Mouse (Mus musculus): ENCODE data around the gene Dusp6. TPM values are rescaled to one million over a fixed set of nuclear protein-coding genes. Genes with fewer than 3 reads are reported as not detected.
A peak's percentile ranks its signal among the peaks of the same experiment; 100 is the strongest.
"Not testable (repeated sequence)": the region's sequence is repeated elsewhere in the genome, so short reads cannot be mapped to it uniquely, and the experiment has no call there.

The Dusp6 gene
- 100 to 1,000 TPM; 102 to 235 TPM for total RNA-seq (2021)
- long read RNA-seq, experiment 1, transcript Dusp6-201 (3 exons, 2,796 nt), result major isoform, 96 of 99 reads
- long read RNA-seq, experiment 1, partial matches to known transcripts, result 0 of 99 reads
- long read RNA-seq, experiment 1, other reads (novel, unspliced or antisense), result 1 of 99 reads
- long read RNA-seq, experiment 2, transcript Dusp6-202 (2 exons, 758 nt), result minor isoform, 9 of 217 reads
- long read RNA-seq, experiment 2, transcript Dusp6-201 (3 exons, 2,796 nt), result major isoform, 183 of 217 reads
- long read RNA-seq, experiment 2, partial matches to known transcripts, result 1 of 217 reads
- long read RNA-seq, experiment 2, other reads (novel, unspliced or antisense), result 23 of 217 reads

DNA sequence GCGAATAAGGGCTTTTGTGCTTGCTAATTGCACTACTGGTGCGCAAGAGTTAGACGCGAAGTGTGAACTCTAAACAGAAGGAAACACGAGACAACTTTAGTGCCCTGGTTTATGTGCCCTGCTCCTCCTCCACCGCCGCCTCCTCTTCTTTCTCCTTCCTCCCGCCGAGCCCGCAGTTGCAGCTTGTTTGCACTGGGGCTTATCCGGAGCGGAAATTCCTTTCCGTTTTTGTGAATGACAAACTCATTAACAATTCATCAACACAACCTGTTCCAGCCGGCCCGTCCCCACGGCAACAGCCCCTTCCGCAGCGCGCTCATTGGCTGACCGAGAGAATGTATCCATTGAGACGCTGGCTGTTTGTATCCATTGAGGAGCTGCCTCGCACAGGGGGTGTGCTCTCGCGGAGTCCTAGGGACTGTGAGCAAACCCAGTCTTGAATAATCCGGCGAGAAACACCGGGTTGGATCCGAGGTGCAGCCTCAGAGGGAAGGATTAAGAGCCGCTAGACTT lies at the start of gene Dusp6:
Gene Dusp6 (plus strand): TSS at position 365 of the 513 bp plus-strand sequence.
- DNase-seq (ENCODE audit: low spot score in 2 of 2), result peak; percentile 95 to 98

DNA sequence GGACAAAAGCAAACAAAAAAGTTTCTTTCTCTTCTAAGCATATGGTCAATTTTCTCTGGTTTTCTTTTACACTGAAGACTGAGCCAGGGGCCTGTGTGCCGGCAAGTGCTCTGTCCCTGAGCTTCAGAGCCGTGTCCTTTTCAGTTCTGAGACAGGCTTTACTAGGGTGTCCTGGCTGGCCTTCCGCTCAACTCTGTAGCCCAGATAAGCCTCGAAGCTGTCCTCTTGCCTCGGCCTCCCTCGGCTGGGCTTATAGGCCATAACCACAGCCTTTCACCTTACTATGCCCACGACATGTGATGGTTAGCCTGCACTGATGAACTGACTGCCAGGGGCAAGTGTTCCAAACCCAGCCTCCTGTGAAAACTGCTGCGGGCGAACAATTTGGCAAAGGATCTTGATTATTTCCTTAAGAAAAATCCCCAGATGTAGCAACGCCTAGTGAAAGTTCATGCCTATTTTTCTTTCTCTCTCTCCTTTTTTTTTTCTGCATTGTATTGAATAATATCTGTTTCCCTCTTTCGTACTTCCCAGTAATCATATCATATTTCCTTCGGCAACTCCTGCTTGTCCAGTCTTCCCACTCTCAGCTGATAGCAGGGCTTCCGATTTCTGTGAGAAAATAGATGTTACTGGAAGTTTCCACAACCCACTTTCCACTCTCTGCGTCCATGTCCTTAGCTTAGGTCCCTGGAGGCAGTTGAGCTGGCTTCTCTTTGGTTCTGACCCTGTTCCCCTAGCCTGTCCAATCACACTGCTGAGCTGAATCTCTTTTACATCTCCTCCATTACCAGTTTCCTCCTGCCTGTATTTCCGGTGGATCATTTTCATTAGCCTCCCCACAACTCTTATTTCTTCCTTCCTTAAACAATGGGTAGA lies 48.4 kb upstream of the Dusp6 start:
- no peak for DNase-seq (ENCODE audit: low spot score in 2 of 2)

DNA sequence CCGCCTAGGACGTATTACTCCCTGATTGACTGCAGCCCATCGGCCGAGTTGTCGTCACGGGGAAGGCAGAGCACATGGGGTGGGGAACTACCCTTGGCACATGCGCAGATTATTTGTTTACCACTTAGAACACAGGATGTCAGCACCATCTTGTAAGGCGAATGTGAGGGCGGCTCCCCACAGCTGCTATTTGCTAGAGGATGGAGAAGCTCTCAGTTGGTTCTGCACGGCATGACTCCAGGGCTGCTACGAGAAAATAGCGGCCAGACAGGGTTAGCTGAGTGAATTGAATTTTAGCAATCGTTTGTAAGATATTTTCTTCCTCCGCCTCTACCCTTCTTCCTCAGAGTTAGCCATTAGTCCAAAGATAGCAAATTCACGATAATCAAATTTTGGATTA lies 46.5 kb upstream of the Dusp6 start:
- not testable (repeated sequence) for DNase-seq (ENCODE audit: low spot score in 2 of 2)

DNA sequence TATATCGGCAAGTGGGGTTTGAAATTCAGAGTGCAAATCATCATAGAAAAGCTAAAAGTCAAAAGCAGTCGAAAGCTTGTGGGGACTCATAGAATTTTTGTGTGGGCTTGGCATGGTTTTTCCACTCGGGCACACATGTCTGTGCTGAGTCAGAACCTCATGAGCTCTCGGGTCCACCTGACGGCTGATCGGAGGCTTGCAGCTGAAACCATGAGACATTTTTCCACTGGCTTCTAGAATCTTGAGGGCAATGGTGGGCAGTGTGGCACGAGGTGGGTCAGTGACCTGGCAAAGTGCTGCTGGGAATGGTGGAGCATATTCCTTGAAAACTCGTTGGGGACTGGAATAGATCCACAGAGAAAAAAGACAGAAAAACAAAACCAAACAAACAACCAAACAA lies 41.5 kb upstream of the Dusp6 start:
- DNase-seq (ENCODE audit: low spot score in 2 of 2), result no peak

DNA sequence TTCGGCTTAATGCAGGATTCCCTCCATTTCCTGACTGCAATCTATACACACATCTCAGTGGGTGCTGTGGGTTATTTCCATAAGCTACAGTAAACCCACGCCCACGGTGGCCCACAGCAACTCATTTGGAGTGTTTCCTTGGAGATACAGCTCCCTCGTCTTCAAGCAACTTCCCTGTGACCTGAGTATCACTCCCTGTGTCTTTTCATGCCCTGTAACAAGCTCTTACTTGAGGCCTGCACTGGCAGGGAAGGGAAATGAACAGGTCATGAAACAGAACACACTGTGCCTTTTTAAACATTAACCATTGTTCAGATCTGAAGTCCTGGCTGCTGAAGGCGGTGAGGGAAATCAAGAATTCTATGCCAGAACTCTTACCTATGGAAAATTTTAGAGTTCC lies 40.3 kb upstream of the Dusp6 start:
- DNase-seq (ENCODE audit: low spot score in 2 of 2), result no peak

DNA sequence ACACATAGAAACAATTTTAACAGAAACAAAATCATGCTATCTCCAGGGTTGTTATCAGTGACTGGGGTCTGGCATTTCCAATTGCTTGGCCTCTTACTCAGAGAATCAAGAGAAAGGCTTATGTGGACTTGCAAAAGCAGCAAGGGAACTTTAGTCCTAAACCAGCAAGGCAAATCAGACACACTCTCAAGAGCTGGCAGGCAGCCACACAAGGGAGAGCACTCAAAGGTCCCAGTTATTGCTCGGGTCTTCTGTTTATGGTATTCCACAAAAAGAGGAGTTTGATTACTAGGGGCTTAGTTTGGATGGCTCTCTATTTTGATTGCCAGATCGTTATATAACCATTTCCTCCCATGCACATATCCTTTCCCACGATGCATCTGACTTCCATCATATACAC lies 38.8 kb upstream of the Dusp6 start:
- DNase-seq (ENCODE audit: low spot score in 2 of 2), result no peak

DNA sequence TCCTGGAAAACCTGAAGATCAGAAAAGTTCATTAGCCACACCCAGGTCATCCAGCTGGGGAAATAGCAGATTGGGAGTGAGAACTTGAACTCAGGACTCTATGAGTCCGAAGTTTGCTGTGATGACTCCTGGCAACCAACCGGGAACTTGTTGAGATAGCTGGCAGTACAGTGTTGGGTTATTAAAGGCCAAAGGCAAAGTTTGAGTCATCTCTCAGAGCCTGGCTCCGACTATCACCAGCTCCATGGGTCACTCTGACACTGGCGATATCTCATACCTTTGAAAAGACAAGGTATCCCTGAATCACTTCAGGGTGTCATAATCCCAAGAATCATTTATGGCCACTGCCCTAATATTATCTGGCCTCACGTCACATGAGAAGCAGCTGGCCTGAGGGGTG lies 36.2 kb upstream of the Dusp6 start:
- no peak for DNase-seq (ENCODE audit: low spot score in 2 of 2)

DNA sequence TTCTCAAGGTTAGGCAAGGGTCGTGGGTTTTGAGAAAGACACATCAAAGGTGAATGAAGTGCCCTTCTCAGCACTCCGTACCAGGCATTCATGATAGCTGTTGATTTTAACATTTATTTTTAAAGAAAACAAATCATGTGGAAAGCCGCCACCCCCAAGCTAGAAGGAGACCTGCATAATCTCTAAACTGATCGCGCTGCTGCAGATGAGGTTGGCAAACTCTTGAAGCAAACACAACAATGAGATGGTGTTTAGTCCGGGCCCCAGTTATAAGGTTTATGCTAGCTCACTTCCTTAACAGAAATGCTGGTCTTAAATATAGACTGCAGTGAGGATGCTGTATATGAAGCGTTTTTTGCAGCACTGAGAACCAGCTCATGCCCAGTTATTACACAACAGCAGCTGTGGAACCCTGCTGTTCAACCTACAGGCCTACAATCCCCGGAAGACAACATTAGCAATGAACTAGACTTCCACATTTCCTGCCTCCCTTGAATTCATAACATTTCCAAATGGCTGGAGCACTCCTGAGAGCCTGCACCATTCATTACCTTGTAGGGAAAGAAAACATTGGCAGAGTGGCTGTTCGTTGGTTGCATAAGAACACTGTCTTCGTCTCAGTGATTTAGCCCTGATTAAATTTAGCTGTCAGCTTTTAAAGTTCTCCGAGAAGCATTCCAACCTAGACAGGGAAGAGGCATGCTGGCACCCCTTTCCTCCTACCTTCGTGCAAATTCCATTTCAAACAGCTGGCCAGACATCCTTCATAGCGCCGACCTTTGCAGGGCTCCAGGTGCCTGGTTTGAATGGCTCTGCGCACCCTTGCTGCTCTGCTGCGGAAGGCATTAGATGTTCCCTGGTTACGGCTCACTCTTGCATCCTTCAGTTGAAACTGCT lies 34.8 kb upstream of the Dusp6 start:
- no peak for DNase-seq (ENCODE audit: low spot score in 2 of 2)

DNA sequence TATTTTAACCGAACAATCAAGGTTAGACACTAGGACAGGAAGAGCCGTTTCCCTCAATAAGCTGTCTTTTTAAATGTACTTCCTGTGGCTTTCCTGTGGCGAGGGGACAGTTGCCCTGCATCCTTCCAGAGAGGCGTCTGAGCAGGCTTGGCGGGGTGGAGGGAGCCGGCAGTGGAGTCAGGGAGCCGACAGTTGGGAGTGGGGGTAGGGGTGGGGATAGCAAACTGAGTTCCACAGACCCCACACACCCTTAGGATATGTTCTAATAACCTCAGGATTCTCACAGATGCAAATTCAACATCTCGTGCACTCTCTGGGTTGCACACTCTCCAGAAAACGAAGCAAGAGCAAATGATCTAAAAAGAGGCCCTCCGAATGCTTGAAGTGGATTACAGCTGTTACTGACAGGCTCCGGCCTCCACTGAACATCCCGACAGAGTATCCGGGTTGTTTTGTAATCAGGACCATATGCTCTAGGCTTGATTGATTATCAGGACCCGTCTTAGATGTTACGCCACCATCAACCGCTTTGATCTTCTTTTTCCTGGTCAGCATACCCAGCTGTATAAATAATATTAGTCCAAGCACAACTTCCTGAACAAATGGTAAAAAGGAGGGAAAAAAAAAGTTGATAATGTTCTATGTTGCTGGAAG lies 33.9 kb upstream of the Dusp6 start:
- no peak for DNase-seq (ENCODE audit: low spot score in 2 of 2)

DNA sequence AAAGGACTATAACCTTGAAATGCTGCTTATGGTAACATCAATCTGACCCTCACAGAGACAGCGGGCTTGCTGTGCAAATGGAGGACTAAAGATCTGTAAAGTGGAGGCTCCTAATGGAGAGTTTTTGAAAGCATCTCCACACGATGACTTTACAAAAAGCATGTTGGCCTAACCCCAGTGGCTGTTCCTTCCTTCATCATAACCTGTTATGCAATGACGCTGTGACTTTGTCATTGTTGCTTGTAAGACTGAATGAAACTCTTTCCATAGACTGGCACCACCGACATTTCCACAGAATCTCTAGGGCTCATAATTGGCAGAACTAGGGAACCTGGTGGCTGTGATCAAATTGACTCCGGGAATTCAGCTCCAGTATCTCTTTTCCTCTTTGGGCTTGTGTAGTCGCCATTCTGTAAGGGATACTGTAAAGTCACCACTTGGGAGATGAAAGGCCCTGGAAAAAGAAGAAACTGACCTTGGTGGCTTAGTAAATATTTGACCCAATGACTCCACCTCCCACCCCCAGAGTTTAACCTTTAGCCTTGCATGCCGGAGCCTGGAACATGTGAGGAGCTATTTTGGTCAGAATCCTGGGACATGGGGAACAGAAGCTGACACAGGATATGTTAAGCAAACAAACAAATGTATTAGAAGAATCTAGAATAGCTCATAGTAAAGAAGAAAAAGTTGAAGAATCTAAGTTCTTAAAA lies 30.4 kb upstream of the Dusp6 start:
- DNase-seq (ENCODE audit: low spot score in 2 of 2), result no peak

DNA sequence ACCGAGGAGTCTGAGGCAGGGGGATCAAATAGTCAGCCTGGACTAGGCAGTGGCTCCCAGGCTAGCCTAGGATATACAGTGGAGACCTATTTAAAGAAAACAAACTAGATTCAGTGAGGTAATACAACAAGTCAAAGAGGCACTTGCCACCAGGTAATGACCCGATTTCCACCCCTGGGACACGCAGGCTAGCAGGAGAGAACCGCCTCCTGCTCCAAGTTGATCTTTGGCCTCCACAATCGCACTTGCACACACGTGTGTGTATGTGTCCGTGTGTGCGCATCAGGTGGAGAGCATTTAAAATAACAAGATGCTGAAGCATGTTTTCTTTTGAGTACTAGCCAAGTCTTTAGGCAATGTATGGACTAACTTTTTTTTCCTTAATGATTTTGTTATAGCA lies 28.7 kb upstream of the Dusp6 start:
- DNase-seq (ENCODE audit: low spot score in 2 of 2), result no peak

DNA sequence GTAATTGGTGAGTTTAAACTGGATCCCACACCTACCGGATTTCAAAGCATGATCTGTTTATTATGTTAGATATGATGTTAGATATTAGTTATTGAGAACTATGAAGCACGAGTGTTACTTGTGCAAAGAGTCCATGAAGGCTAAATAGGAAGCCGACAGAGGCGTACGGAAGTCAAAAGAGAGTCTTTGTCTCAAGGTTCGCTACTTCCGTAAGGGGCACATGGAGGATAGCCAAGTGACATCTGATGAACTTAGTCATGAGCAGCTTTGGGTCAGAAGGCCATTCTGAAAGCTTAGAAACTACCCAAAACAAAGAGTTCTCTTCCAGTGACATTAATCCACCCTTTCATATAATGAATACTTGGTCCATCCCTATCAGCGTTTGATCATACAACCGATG lies 27.9 kb upstream of the Dusp6 start:
- DNase-seq (ENCODE audit: low spot score in 2 of 2), result no peak

DNA sequence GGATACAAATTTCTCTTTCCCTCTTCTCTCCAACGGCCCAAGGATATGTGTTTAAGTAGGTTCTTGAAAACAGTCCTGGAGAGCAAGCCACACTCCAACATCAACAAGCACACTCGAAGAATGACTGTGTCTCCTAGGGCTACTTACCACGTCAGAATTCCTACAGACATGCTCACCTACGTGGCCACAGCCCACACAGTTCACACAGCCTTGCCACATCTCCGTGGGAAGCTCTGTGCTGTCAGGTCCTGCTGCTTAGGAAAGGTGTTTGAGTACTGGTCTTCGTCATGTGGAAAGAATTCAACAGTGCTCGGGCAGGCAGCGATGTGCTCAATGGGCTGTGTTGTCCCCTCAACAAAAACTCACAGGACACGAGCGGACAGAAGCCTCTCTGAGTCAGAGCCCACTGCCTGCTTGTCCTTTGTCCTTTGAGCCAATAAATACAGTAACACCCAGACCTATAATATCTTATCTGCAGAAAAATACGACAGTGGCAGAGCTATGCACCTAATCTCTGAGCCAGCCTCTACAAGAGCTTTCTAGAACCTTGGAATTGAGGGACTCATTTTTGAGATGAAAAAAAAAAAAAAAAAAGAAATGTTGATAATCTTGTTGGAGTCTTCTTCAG lies 25.7 kb upstream of the Dusp6 start:
- no peak for DNase-seq (ENCODE audit: low spot score in 2 of 2)

DNA sequence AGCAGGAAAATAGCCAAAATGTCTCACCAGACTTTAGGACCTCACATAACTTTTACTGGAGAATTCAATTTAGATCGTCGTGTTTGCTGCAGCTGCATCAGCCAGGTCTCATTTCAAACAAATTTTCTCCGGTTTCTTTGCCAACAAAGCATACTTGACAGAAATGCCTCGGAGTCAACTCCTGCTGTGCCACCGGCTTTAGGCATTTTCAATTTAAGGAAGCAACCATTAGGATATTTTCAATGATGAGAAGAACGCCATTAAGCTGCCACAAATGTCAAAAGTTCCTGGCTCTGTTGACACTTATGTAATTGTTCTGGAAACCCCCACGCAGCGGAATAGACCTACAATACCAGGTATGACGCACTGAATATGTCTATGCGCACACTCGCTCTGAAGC lies 24.5 kb upstream of the Dusp6 start:
- no peak for DNase-seq (ENCODE audit: low spot score in 2 of 2)

DNA sequence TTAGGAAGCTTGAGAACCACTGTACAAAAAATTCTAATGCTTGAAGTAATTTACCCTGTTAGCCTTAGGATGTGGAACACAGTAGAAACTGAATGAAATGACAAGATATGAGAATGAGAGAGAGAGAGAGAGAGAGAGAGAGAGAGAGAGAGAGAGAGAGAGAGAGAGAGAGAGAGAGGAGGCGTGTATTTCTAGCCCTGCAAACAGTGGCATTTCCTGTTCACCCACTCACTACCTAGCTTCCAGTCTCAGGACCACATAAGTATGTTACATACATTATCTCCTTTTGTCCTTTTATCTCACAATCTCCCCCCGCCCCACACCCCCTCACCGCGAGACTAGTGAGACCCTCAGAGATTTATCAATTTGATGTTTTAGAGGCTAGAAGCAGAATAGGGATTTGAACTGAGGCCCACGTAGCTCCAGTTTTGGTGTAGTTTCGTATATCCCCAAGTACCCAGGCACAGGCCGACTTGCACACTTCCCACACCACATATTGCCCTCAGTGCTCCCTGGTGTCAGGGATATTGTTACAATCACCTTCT lies 21.7 kb upstream of the Dusp6 start:
- DNase-seq (ENCODE audit: low spot score in 2 of 2), result no peak

DNA sequence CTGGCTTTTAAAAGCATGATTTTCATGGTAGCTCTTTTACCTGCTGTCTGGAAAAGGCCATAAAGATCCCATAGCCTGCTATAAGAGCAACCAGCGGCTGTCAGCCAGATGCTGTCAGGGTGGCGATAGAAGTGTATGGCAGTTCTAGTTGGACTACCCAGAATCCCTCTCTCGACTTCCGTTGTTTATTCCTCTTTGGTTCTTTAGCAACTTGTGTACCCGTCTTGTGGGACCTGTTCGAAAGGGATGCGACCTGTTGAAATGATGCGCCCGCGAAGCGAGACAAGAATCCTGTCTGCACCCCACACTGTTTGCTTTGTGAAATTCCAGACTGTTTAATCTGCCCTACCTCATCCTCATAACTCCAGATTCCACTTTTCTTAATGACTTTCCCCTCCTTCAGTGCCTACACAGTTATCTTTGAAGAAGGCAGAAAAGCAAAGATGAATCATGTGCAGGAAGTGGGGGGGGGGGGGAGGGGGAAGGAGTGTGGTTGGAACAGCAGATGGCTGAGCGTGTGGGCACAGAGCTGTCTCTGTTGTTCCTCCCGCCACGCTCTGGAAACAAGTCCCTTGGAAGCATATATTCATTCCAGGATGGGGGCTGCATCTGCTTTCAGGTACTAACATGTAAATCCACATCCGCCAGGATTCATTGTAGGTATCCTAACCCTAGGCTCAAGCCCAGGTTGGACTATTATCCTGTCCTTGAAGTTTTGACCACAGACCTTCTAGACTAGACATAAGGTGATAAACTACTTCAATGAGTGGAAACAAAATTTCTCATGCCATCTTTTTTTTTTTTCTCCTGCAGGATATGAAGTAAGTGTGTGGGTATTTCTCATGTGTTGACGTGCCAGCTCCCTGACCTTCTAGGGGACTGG lies 21.0 kb upstream of the Dusp6 start:
- no peak for DNase-seq (ENCODE audit: low spot score in 2 of 2)

DNA sequence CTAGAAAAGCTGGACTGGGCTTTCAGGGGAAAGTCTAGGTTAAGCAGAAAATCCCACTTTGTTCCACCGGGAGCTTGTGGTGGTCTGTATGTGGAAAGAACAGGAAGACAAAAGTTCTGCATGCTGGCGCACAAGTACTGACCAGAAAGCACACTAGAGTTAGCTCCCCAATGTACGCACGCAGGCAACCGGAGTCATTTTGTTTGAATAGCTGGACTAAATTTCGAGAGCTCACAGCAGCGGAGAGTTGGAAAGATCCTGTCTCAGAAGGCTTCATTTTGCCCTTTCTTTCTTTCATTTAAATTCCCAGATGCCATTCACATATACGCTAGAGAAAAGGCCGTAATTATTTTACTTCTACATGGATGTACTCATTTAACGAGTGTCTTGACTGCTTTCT lies 20.3 kb upstream of the Dusp6 start:
- DNase-seq (ENCODE audit: low spot score in 2 of 2), result no peak

DNA sequence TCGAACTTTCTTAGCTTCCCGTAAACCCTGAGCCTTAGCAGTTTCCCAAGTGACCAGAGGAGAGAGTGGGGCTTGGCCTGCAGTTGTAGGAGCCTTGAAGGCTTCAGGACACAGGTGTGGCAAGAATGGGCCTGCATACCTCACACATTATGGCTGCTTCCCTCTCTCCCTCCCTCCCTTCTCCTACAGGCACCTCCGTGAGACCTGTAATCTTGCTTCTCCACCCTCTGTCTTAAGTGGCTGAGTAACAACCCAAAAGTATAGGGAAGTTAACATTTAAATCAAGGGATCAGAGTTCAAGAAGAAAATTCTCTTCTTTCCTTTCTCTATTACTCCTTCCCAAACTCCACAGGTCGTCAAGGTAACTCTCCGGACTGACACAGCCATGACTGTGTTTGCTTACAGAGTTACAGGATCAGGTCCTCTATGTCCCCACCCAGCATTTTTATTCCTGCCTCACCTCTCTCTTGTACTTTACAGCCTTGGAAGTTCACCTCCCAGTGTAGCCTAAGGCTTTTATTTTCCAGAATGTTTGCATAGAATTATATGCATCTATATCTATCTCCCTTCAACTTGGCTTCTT lies 19.0 kb upstream of the Dusp6 start:
- no peak for DNase-seq (ENCODE audit: low spot score in 2 of 2)
